Mouse (Mus musculus) heart, postnatal 0 days (tissue): ENCODE results near the gene Lrrc32. TPM values are rescaled to one million over a fixed set of nuclear protein-coding genes. Genes with fewer than 3 reads are reported as not detected.

Experiments used
- ATAC-seq: fragments of 200-750 bp; cut with Nextera tagmentation; 2 replicates; pipeline ENCODE4 v1.8.0; 2017; ENCODE audit warnings: low read depth, moderate number of reproducible peaks, moderate library complexity; ENCODE audit not compliant: insufficient read depth
- DNase-seq: peaks from one replicate; pipeline ENCODE4 v3.0.0-alpha.2; 2016; ENCODE audit warnings: low spot score
- H3K27ac ChIP-seq: fragments of 300-500 bp; sonication (generic); 2 replicates; pipeline ENCODE4 v1.5.1; 2014; ENCODE audit warnings: low read depth, mild to moderate bottlenecking
- H3K27me3 ChIP-seq: fragments of 300-500 bp; sonication (generic); 2 replicates; pipeline ENCODE4 v1.6.1; 2014; ENCODE audit warnings: low read length, mixed read lengths; ENCODE audit not compliant: control insufficient read depth, insufficient read depth
- H3K36me3 ChIP-seq: fragments of 300-500 bp; sonication (generic); replicated peaks from 2 replicates; pipeline ENCODE4 v1.6.1; 2014; ENCODE audit warnings: low read length, mixed read lengths; ENCODE audit not compliant: control insufficient read depth, insufficient read depth
- H3K4me1 ChIP-seq: fragments of 300-500 bp; sonication (generic); 2 replicates; pipeline ENCODE4 v1.6.1; 2014; ENCODE audit warnings: antibody characterized with exemption; ENCODE audit not compliant: control insufficient read depth, insufficient read depth
- H3K4me2 ChIP-seq: fragments of 300-500 bp; sonication (generic); 2 replicates; pipeline ENCODE4 v1.6.1; 2014; ENCODE audit warnings: low read depth, mild to moderate bottlenecking, low read length, moderate library complexity
- H3K4me3 ChIP-seq: fragments of 300-500 bp; sonication (generic); 2 replicates; pipeline ENCODE4 v1.5.1; 2014; ENCODE audit warnings: low read depth, low read length
- H3K9ac ChIP-seq: fragments of 300-500 bp; sonication (generic); replicated peaks from 2 replicates; pipeline ENCODE4 v1.6.1; 2014; ENCODE audit warnings: low read depth, low read length, mixed read lengths
- H3K9me3 ChIP-seq: fragments of 300-500 bp; sonication (generic); replicated peaks from 2 replicates; pipeline ENCODE4 v1.6.1; 2016; ENCODE audit warnings: low read length; ENCODE audit not compliant: control insufficient read depth
- CTCF ChIP-seq: IDR thresholded peaks from 2 replicates; pipeline ENCODE4 v1.5.1; 2016; ENCODE audit warnings: antibody characterized with exemption, control low read depth, low read depth
- EP300 ChIP-seq: IDR thresholded peaks from 2 replicates; pipeline ENCODE4 v1.6.1; 2016; ENCODE audit warnings: antibody characterized with exemption, low read depth
- whole genome bisulfite sequencing: fragments of 180-500 bp; shearing (Covaris S2); extraction: QIAGEN DNeasy Blood & Tissue Kit; methylation state at CpG from one replicate; pipeline ENCODE4 v1.1.7; 2014; 5-methylcytosine and 5-hydroxymethylcytosine counted together
- polyA plus RNA-seq: library from polyadenylated mRNA; unstranded; fragments of >200 nt; fragmentation: Nextera tagmentation; extraction: Ambion mirVana; gene quantifications from 2 replicates; pipeline ENCODE4 v1.2.1, GENCODE M21; 2015
- total RNA-seq: library from RNA; depleted of rRNA; stranded (reverse); fragments of >200 nt; gene quantifications from 2 replicates; pipeline ENCODE4 v1.2.3, GENCODE M21; 2014; ENCODE audit warnings: low replicate concordance

The Lrrc32 gene
- total and polyA plus RNA-seq, 2 experiments from 2014 or later: 5.7 to 10.3 TPM

DNA sequence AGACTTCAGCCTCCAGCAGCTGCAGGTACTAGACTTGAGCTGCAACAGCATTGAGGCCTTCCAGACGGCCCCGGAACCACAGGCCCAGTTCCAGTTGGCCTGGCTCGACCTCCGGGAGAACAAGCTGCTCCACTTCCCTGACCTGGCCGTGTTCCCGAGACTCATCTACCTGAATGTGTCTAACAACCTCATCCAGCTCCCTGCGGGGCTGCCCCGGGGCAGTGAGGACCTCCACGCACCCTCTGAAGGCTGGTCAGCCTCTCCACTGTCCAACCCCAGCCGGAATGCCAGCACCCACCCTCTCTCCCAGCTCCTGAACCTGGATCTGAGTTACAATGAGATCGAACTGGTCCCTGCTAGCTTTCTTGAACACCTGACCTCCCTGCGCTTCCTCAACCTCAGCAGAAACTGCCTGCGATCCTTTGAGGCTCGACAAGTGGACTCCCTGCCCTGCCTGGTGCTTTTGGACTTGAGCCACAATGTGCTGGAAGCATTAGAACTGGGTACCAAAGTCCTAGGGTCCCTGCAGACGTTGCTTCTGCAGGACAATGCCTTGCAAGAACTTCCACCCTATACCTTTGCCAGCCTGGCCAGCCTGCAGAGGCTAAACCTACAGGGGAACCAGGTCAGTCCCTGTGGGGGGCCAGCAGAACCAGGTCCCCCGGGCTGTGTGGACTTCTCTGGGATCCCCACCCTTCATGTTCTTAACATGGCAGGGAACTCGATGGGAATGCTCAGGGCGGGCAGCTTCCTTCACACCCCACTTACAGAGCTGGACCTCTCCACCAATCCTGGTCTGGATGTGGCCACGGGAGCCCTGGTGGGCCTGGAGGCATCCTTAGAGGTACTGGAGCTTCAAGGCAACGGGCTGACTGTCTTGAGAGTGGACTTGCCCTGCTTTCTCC is 9.8 kb downstream of the Lrrc32 start:
- no peak for DNase-seq
- no peak for TF ChIP-seq EP300
- no peak for TF ChIP-seq CTCF
- H3K36me3 ChIP-seq: no peaks in the 10 kb centered on the region
- H3K4me1 ChIP-seq: peaks cover 5% of the 10 kb centered on the region; the same call in 1 of the 2 replicates
- no peaks in the 10 kb centered on the region for H3K27me3 ChIP-seq
- H3K9me3 ChIP-seq: no peaks in the 10 kb centered on the region
- no peak overlapping the region for H3K4me3 ChIP-seq
- no peak for ATAC-seq
- 84% methylated on average over 20 of the region's 20 CpGs for WGBS
- H3K4me2 ChIP-seq: no peak overlapping the region
- H3K9ac ChIP-seq: no peak overlapping the region
- no peak overlapping the region for H3K27ac ChIP-seq

DNA sequence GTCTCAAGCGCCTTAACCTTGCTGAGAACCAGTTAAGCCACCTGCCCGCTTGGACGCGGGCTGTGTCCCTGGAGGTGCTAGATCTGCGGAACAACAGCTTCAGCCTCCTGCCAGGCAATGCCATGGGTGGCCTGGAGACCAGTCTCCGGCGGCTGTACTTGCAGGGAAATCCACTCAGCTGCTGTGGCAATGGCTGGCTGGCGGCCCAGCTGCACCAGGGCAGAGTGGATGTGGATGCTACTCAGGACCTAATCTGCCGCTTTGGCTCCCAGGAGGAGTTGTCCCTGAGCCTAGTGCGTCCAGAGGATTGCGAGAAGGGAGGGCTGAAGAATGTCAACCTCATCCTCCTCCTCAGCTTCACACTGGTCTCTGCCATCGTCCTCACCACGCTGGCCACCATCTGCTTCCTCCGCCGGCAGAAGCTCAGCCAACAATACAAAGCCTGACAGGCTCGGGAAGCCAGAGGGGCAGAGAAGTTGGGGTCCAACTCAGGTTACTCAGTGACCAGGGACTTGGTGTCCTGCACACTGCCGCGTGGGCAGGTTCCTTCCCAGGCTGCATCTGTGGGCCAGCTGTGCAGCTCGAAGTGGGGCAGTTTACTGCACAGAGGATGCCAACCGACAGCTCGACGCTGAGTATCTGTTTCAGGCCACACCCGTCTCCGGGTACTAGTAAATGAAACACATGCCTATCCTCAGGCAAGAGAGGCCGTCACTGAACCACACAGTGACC is 10.6 kb downstream of the Lrrc32 start:
- Histone ChIP-seq H3K36me3 (no peaks in the 10 kb centered on the region), H3K9me3 (no peaks in the 10 kb centered on the region), H3K27me3 (no peaks in the 10 kb centered on the region), H3K4me2 (no peak overlapping the region), H3K4me3 (no peak overlapping the region), H3K9ac (no peak overlapping the region), H3K27ac (peak overlapping the region; percentile 46), H3K4me1 (peaks cover 7% of the 10 kb centered on the region)
- TF ChIP-seq CTCF (no peak), EP300 (no peak)
- WGBS: 71% methylated on average over 25 of the region's 25 CpGs
- no peak for ATAC-seq
- no peak for DNase-seq

DNA sequence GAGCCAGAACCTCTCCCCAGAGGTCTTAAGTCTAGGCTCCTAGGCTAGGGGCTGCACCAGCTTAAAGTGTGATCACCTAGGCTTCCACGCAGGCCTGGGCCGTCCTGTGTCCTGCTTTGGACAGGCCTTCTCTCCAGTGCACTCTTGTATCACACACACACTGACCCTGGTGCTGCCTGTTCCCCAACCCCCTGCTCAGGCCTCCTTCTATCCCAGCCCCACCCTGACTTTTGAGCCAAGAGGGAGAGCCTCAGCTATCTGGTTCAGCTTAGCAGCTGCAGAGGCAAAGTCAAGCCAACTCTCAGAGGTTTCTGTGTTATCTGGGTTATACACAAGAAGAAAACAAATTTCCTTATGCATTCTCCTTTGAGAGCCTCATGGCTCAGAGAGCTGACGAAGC is 11.4 kb downstream of the Lrrc32 start:
- H3K4me2 ChIP-seq: no peak overlapping the region
- H3K9ac ChIP-seq: no peak overlapping the region
- H3K27me3 ChIP-seq: no peaks in the 10 kb centered on the region
- 76% methylated on average over 3 of the region's 3 CpGs for WGBS
- peaks cover 7% of the 10 kb centered on the region for H3K4me1 ChIP-seq
- no peaks in the 10 kb centered on the region for H3K9me3 ChIP-seq
- no peak for TF ChIP-seq CTCF
- no peak for TF ChIP-seq EP300
- H3K36me3 ChIP-seq: no peaks in the 10 kb centered on the region
- H3K27ac ChIP-seq: peak overlapping the region; percentile 46
- peak; percentile 30 for DNase-seq
- ATAC-seq: peak; percentile 49
- H3K4me3 ChIP-seq: no peak overlapping the region

DNA sequence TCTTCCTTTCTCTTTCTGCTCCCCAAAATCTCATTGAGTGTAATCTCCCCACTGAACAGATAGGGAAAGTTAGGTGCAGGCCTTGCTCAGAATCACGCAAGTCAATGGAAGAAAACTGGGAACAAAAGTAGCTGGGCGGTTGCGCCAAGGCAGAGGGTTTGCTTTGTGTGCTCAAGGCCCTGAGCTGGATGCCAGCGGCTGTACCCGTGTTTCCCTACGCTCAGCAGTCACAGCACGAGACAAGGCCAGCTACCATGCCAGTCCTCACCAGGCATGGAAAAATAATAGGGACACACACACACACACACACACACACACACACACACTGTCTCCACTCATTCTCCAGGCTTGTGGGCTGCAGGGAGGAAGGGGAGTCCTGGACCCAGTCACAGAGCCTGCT is 12.0 kb downstream of the Lrrc32 start:
- 93% methylated on average over 7 of the region's 7 CpGs for WGBS
- no peak overlapping the region for H3K4me3 ChIP-seq
- ATAC-seq (no peak), DNase-seq (no peak)
- H3K4me1 ChIP-seq: peaks cover 7% of the 10 kb centered on the region
- H3K36me3 ChIP-seq: no peaks in the 10 kb centered on the region
- no peak overlapping the region for H3K9ac ChIP-seq
- H3K4me2 ChIP-seq: no peak overlapping the region
- H3K27me3 ChIP-seq: no peaks in the 10 kb centered on the region
- TF ChIP-seq CTCF (no peak), EP300 (no peak)
- no peak overlapping the region for H3K27ac ChIP-seq
- no peaks in the 10 kb centered on the region for H3K9me3 ChIP-seq

GRCm38 (mm10) chr7:98502921-98503320 is 13.8 kb downstream of the Lrrc32 start:
- Histone ChIP-seq H3K4me3 (no peak overlapping the region), H3K4me1 (peaks cover 7% of the 10 kb centered on the region), H3K9ac (no peak overlapping the region), H3K27ac (peak overlapping the region; percentile 7; the same call in 1 of the 2 replicates), H3K27me3 (no peaks in the 10 kb centered on the region), H3K36me3 (no peaks in the 10 kb centered on the region), H3K4me2 (no peak overlapping the region), H3K9me3 (no peaks in the 10 kb centered on the region)
- ATAC-seq: no peak
- DNase-seq: no peak
- TF ChIP-seq EP300 (no peak), CTCF (no peak)
- 44% methylated on average over 5 of the region's 5 CpGs for WGBS
